Mouse (Mus musculus) left cerebral cortex, adult 18-20 months (tissue): ENCODE data around the gene Tmem160. TPM values are rescaled to one million over a fixed set of nuclear protein-coding genes. Genes with fewer than 3 reads are reported as not detected.

Source experiments
- DNase-seq, 2 experiments: peaks; one replicate each; pipeline ENCODE4 v3.0.0; 2021 to 2022; ENCODE audit warnings: low spot score in 2 of 2, mixed read lengths in 1 of 2
- total RNA-seq, 2 experiments: library from RNA; stranded (reverse); gene quantifications; 2 replicates each; pipeline ENCODE4 v1.2.3; 2021

The Tmem160 gene
- total RNA-seq, 2 experiments from 2014 or later: 75.9 to 81.5 TPM

GRCm38 (mm10) chr7:16477628-16478027 lies 25.0 kb downstream of the Tmem160 start, which contains the start of gene Npas1:
Gene Npas1, minus strand, starts transcription at chr7:16477728.
- no peak for DNase-seq

GRCm38 (mm10) chr7:16488816-16489215 lies 36.2 kb downstream of the Tmem160 start:
- DNase-seq: no peak

GRCm38 (mm10) chr7:16489948-16490347 lies 37.4 kb downstream of the Tmem160 start:
- DNase-seq: peak in 1 of 2 experiments; percentile 33

GRCm38 (mm10) chr7:16491759-16492158 lies 39.2 kb downstream of the Tmem160 start:
- peak; percentile 65 to 69 for DNase-seq

- peak; percentile 45 to 72 for DNase-seq
Observed at GRCm38 (mm10) chr7:16492211-16492610, 39.6 kb downstream of the Tmem160 start.

GRCm38 (mm10) chr7:16493361-16493760 lies 40.8 kb downstream of the Tmem160 start:
- DNase-seq: peak in 1 of 2 experiments; percentile 61

- DNase-seq: no peak
Observed at GRCm38 (mm10) chr7:16496260-16496659, 43.7 kb downstream of the Tmem160 start.

GRCm38 (mm10) chr7:16499671-16500104 lies 47.1 kb downstream of the Tmem160 start:
- DNase-seq: no peak

- DNase-seq: no peak
Observed at GRCm38 (mm10) chr7:16501571-16501970, 49.0 kb downstream of the Tmem160 start.

- no peak for DNase-seq
Observed at GRCm38 (mm10) chr7:16504573-16505225, 52.1 kb downstream of the Tmem160 start.

Other genes with a start within 250 kb of the Tmem160 start
- gene Dhx34, start 230.7 kb upstream of the Tmem160 start, total RNA-seq: 10 to 100 TPM; 11.3 to 13.4 TPM
- under 1 TPM; 0.58 to 0.73 TPM for gene C5ar2, start 208.6 kb upstream of the Tmem160 start, total RNA-seq
- gene C5ar1, start 193.2 kb upstream of the Tmem160 start, total RNA-seq: 1 to 10 TPM; 1.2 to 2.4 TPM
- gene Inafm1, start 179.2 kb upstream of the Tmem160 start, total RNA-seq: 10 to 100 TPM; 38.0 to 39.7 TPM
- gene Ccdc9, start 166.0 kb upstream of the Tmem160 start, total RNA-seq: 100 to 1,000 TPM in 1 of 2 experiments, 10 to 100 TPM in 1; 81.0 to 102 TPM
- gene Bbc3, start 144.4 kb upstream of the Tmem160 start, total RNA-seq: 10 to 100 TPM in 1 of 2 experiments, 1 to 10 TPM in 1; 7.5 to 11.8 TPM
- 100 to 1,000 TPM; 114 to 119 TPM for gene Sae1, start 65.0 kb upstream of the Tmem160 start, total RNA-seq
- gene Zc3h4, start 51.9 kb upstream of the Tmem160 start, total RNA-seq: 10 to 100 TPM; 52.7 to 60.7 TPM
- 10 to 100 TPM; 10.0 to 11.9 TPM for gene Npas1, start 24.9 kb downstream of the Tmem160 start, total RNA-seq
- gene Arhgap35, start 162.2 kb downstream of the Tmem160 start, total RNA-seq: 100 to 1,000 TPM; 129 to 133 TPM
- gene Ceacam15, start 222.9 kb downstream of the Tmem160 start, total RNA-seq: not detected